Mouse (Mus musculus): ENCODE measurements at regions not wholly inside any gene's neighbourhood (a gene's known extent, or its start where the extent isn't known, plus 50 kb on each side); places are given as distances from the start of the nearest gene placed in this dataset.

DNA sequence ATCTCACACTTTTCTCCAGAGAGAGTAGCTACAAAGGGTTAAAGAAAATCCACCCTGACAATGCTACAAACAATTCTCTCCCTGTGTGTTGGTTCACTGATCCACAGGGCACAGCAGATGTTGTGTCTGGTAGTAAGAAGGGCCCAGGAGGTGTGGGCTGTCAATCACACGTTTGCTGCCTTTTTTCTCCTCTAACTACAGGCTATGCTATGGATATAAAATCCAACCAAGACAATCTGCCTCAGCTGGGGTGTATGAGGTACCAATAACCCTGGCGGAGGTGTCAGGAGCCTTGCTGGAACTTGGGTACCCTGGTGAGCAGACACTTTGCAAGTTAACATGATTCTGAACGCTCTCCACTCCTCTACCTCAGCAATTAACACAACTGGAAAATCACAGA is 1002.1 kb upstream of the Pou3f2 start:
- H3K36me3 ChIP-seq (ENCODE audit: control insufficient read depth, insufficient read depth, low read length): no peaks in the 10 kb centered on the region
- no peak overlapping the region for H3K4me2 ChIP-seq (ENCODE audit: low read depth, low read length)
- H3K27me3 ChIP-seq (ENCODE audit: control insufficient read depth, insufficient read depth, low read length): no peaks in the 10 kb centered on the region
- peak; percentile 79; the same call in 1 of the 2 replicates for ATAC-seq (ENCODE audit: low read depth)
- H3K9me3 ChIP-seq (ENCODE audit: control insufficient read depth, low read length): no peaks in the 10 kb centered on the region
- H3K4me1 ChIP-seq (ENCODE audit: control insufficient read depth, insufficient read depth, low read length): no peaks in the 10 kb centered on the region
- 12% methylated on average over 3 of the region's 3 CpGs for WGBS
- no peak overlapping the region for H3K27ac ChIP-seq (ENCODE audit: low read depth, low read length)
- H3K9ac ChIP-seq (replicated peaks; ENCODE audit: low read depth, low read length): no peak overlapping the region
- H3K4me3 ChIP-seq (ENCODE audit: low read depth, low read length): no peak overlapping the region

DNA sequence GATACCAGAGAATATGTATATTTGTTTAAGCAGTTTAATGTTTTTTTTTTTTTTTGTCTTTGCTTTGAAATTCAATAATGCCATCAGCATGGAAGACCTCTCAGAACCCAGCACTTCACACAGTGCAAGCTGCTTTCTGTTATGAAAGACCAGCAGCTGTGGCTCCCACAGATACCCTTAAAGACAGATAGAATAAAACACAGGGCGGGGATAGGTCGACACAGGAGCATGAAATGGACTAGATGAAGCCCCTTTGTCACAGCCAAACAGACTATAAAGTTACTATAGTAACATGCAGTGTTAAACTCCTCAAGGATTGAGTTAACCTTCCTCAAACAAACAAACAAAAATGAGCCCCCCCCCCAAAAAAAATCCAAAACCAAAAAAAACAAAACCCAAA is 1003.1 kb upstream of the Pou3f2 start:
- no peak for ATAC-seq (ENCODE audit: low read depth)
- Histone ChIP-seq H3K4me1 (ENCODE audit: control insufficient read depth, insufficient read depth, low read length) (no peaks in the 10 kb centered on the region), H3K4me3 (ENCODE audit: low read depth, low read length) (no peak overlapping the region), H3K4me2 (ENCODE audit: low read depth, low read length) (no peak overlapping the region), H3K27ac (ENCODE audit: low read depth, low read length) (no peak overlapping the region), H3K9ac (replicated peaks; ENCODE audit: low read depth, low read length) (no peak overlapping the region), H3K9me3 (ENCODE audit: control insufficient read depth, low read length) (no peaks in the 10 kb centered on the region), H3K36me3 (ENCODE audit: control insufficient read depth, insufficient read depth, low read length) (no peaks in the 10 kb centered on the region), H3K27me3 (ENCODE audit: control insufficient read depth, insufficient read depth, low read length) (no peaks in the 10 kb centered on the region)
- 24% methylated on average over 2 of the region's 2 CpGs for WGBS

DNA sequence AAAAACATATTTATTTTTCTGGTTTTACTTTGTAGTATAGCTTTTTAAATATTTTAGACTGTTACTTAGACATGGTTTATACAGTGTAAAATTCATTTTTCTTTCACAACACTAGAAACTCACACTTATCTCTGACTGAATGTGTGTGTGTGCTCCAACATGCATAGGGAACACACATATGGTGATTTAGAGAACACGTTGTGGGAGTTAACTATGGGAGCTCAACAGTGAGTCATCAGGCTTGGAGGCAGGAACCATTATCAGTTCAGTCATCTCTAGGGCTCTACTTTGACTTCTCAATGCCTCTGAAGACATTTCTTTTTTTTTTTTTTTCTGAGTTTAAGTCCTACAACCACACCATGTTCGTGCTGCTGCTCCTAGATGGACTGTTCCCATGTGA is 997.5 kb upstream of the Mms22l start:
- H3K4me3 ChIP-seq (ENCODE audit: low read depth, low read length): no peak overlapping the region
- no peaks in the 10 kb centered on the region for H3K9me3 ChIP-seq (ENCODE audit: control insufficient read depth, low read length)
- 78% methylated on average over 2 of the region's 2 CpGs for WGBS
- no peaks in the 10 kb centered on the region for H3K27me3 ChIP-seq (ENCODE audit: control insufficient read depth, insufficient read depth, low read length)
- H3K4me2 ChIP-seq (ENCODE audit: low read depth, low read length): no peak overlapping the region
- no peaks in the 10 kb centered on the region for H3K4me1 ChIP-seq (ENCODE audit: control insufficient read depth, insufficient read depth, low read length)
- H3K36me3 ChIP-seq (ENCODE audit: control insufficient read depth, insufficient read depth, low read length): no peaks in the 10 kb centered on the region
- H3K9ac ChIP-seq (replicated peaks; ENCODE audit: low read depth, low read length): no peak overlapping the region
- no peak overlapping the region for H3K27ac ChIP-seq (ENCODE audit: low read depth, low read length)
- ATAC-seq (ENCODE audit: low read depth): no peak

DNA sequence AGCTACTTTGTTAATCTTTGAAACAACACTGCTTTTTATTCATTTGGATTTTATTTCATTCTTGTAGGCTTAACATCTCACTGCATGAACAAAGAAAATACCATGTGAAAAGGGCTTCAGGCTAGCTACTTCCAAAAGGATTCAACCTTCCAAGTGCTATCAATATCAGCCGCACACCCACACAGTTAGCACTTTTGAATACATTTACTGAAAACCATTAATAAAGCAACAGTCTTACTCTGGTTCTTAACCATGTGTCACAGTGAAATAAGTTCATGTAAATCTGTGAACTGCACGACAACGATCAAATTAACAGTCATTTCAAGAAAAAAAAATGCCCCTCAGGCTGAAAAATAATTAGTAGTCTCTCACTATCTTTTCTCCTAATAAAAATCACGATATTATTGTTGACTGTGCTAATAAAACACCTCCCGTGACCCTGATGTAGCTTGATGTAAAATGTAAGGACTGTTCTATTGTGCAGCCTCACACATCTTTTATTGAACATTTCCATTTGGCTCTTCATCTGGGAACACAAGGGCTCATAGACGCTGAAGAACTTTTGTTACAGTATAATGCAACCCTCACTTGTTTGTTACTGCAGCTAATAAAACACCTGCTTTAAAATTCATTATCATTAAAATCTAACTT is 991.4 kb upstream of the Mms22l start:
- ATAC-seq (ENCODE audit: low read depth): no peak
- H3K4me1 ChIP-seq (ENCODE audit: control insufficient read depth, insufficient read depth, low read length): no peaks in the 10 kb centered on the region
- H3K9me3 ChIP-seq (ENCODE audit: control insufficient read depth, low read length): no peaks in the 10 kb centered on the region
- 31% methylated on average over 6 of the region's 6 CpGs for WGBS
- no peak overlapping the region for H3K4me2 ChIP-seq (ENCODE audit: low read depth, low read length)
- H3K9ac ChIP-seq (replicated peaks; ENCODE audit: low read depth, low read length): no peak overlapping the region
- H3K27ac ChIP-seq (ENCODE audit: low read depth, low read length): no peak overlapping the region
- H3K27me3 ChIP-seq (ENCODE audit: control insufficient read depth, insufficient read depth, low read length): no peaks in the 10 kb centered on the region
- no peaks in the 10 kb centered on the region for H3K36me3 ChIP-seq (ENCODE audit: control insufficient read depth, insufficient read depth, low read length)
- no peak overlapping the region for H3K4me3 ChIP-seq (ENCODE audit: low read depth, low read length)

DNA sequence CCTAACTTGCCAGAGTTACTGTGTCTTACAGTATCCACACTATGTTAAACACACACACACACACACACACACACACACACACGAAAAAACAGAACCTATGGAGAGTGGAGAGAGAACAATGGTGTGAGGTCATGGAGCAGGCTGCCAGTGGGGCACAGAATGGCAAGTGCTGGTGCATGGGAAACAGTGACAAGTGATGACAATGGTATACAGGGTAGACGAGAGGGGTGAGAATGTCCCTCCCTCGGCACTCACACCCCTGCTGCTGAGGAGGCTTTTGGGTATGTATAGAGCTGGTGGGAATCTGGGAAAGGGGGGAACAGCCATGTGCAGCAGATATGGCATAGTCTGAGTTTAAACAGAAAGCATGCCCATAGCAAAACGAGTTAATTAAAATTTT is 985.4 kb upstream of the Mms22l start:
- 0 out of 2 replicates have a peak, but pooled peaks have one; percentile 22 for ATAC-seq (ENCODE audit: low read depth)
- no peaks in the 10 kb centered on the region for H3K36me3 ChIP-seq (ENCODE audit: control insufficient read depth, insufficient read depth, low read length)
- H3K4me1 ChIP-seq (ENCODE audit: control insufficient read depth, insufficient read depth, low read length): no peaks in the 10 kb centered on the region
- H3K27ac ChIP-seq (ENCODE audit: low read depth, low read length): no peak overlapping the region
- H3K9me3 ChIP-seq (ENCODE audit: control insufficient read depth, low read length): no peaks in the 10 kb centered on the region
- no peak overlapping the region for H3K4me3 ChIP-seq (ENCODE audit: low read depth, low read length)
- WGBS: 28% methylated on average over 4 of the region's 4 CpGs
- no peak overlapping the region for H3K4me2 ChIP-seq (ENCODE audit: low read depth, low read length)
- H3K27me3 ChIP-seq (ENCODE audit: control insufficient read depth, insufficient read depth, low read length): no peaks in the 10 kb centered on the region
- no peak overlapping the region for H3K9ac ChIP-seq (replicated peaks; ENCODE audit: low read depth, low read length)

DNA sequence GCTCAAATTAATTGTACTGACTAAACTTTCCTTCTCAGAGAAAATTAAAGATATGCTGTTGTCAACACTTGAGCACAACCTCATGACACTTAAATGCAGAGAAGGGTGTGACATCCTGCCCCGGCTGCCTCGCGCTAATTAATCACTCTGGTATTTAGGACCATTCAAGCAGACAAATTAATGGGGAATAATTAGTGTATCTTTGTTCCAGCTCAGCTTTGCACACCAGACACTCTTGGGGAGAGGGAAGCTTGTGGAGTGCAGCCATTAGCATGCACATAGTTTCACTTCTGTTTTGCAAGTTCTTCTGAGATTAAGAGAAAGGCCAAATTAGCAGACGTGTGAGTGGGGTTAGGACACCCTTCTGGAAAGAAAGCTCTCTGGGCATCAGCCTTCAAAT is 984.2 kb upstream of the Mms22l start:
- no peaks in the 10 kb centered on the region for H3K4me1 ChIP-seq (ENCODE audit: control insufficient read depth, insufficient read depth, low read length)
- H3K27ac ChIP-seq (ENCODE audit: low read depth, low read length): no peak overlapping the region
- no peak overlapping the region for H3K4me2 ChIP-seq (ENCODE audit: low read depth, low read length)
- H3K9me3 ChIP-seq (ENCODE audit: control insufficient read depth, low read length): no peaks in the 10 kb centered on the region
- H3K4me3 ChIP-seq (ENCODE audit: low read depth, low read length): no peak overlapping the region
- no peaks in the 10 kb centered on the region for H3K27me3 ChIP-seq (ENCODE audit: control insufficient read depth, insufficient read depth, low read length)
- peak; percentile 54; the same call in 1 of the 2 replicates for ATAC-seq (ENCODE audit: low read depth)
- no peaks in the 10 kb centered on the region for H3K36me3 ChIP-seq (ENCODE audit: control insufficient read depth, insufficient read depth, low read length)
- H3K9ac ChIP-seq (replicated peaks; ENCODE audit: low read depth, low read length): no peak overlapping the region
- WGBS: 19% methylated on average over 4 of the region's 4 CpGs

DNA sequence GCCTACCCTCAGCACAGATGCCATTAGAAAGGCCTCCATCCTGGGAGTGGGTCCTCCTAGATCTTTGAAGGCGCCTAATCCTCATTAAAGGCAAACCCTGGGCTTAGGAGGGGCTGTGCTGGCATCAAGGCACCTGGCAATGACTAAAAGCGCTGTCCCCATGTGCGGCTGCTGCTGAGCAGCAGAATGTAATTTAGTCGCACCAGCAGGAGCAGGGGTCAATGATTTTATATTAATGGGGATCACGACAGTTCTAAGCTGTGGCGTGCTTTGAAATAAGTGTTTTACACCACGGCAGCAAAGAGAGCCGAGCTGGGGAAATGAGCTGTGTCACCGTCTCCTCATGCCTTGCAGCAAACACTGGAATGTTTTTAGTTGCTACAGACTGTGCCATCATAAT is 982.3 kb upstream of the Mms22l start:
- H3K27ac ChIP-seq (ENCODE audit: low read depth, low read length): no peak overlapping the region
- H3K27me3 ChIP-seq (ENCODE audit: control insufficient read depth, insufficient read depth, low read length): no peaks in the 10 kb centered on the region
- H3K4me1 ChIP-seq (ENCODE audit: control insufficient read depth, insufficient read depth, low read length): no peaks in the 10 kb centered on the region
- H3K9ac ChIP-seq (replicated peaks; ENCODE audit: low read depth, low read length): no peak overlapping the region
- 12% methylated on average over 9 of the region's 9 CpGs for WGBS
- peak; percentile 85 for ATAC-seq (ENCODE audit: low read depth)
- no peaks in the 10 kb centered on the region for H3K36me3 ChIP-seq (ENCODE audit: control insufficient read depth, insufficient read depth, low read length)
- H3K4me3 ChIP-seq (ENCODE audit: low read depth, low read length): no peak overlapping the region
- no peaks in the 10 kb centered on the region for H3K9me3 ChIP-seq (ENCODE audit: control insufficient read depth, low read length)
- H3K4me2 ChIP-seq (ENCODE audit: low read depth, low read length): peak overlapping the region; percentile 19; the same call in 1 of the 2 replicates
